Mouse (Mus musculus) cerebellum, adult 9-11 months (tissue): Measurements from ENCODE around the gene Nr3c2.

ENCODE experiments used
- DNase-seq: peaks from one replicate; pipeline ENCODE4 v3.0.0; 2022

Gene Nr3c2

GRCm38 (mm10) chr8:76899411-76900154, at the start of gene Nr3c2:
Gene Nr3c2, plus strand, starts transcription at chr8:76899442.
- peak; percentile 77 for DNase-seq

GRCm38 (mm10) chr8:76858534-76858933, 40.7 kb upstream of the Nr3c2 start:
- DNase-seq = no peak

- no peak for DNase-seq
Measured at GRCm38 (mm10) chr8:76859709-76860108, 39.5 kb upstream of the Nr3c2 start.

GRCm38 (mm10) chr8:76863066-76863465, 36.2 kb upstream of the Nr3c2 start:
- DNase-seq = no peak

- DNase-seq = no peak
Measured at GRCm38 (mm10) chr8:76876809-76877208, 22.4 kb upstream of the Nr3c2 start.

GRCm38 (mm10) chr8:76897050-76897449, 2.2 kb upstream of the Nr3c2 start:
- DNase-seq = no peak

GRCm38 (mm10) chr8:76898721-76899410, 376 bp upstream of the Nr3c2 start:
- DNase-seq = peak; percentile 86

- DNase-seq = peak; percentile 70
Measured at GRCm38 (mm10) chr8:76900155-76901141, 1.2 kb downstream of the Nr3c2 start.

- peak; percentile 98 for DNase-seq
Measured at GRCm38 (mm10) chr8:76901430-76902204, 2.4 kb downstream of the Nr3c2 start.

- no peak for DNase-seq
Measured at GRCm38 (mm10) chr8:76902205-76903078, 3.2 kb downstream of the Nr3c2 start.

GRCm38 (mm10) chr8:76911206-76911605, 12.0 kb downstream of the Nr3c2 start:
- DNase-seq = no peak

- no peak for DNase-seq
Measured at GRCm38 (mm10) chr8:76912678-76913077, 13.4 kb downstream of the Nr3c2 start.

- no peak for DNase-seq
Measured at GRCm38 (mm10) chr8:76913207-76913606, 14.0 kb downstream of the Nr3c2 start.

GRCm38 (mm10) chr8:76915260-76915659, 16.0 kb downstream of the Nr3c2 start:
- DNase-seq = no peak

GRCm38 (mm10) chr8:76919546-76919945, 20.3 kb downstream of the Nr3c2 start:
- DNase-seq = no peak

- no peak for DNase-seq
Measured at GRCm38 (mm10) chr8:76924150-76924549, 24.9 kb downstream of the Nr3c2 start.

- DNase-seq = no peak
Measured at GRCm38 (mm10) chr8:76928326-76928725, 29.1 kb downstream of the Nr3c2 start.

- no peak for DNase-seq
Measured at GRCm38 (mm10) chr8:76928808-76929207, 29.6 kb downstream of the Nr3c2 start.

GRCm38 (mm10) chr8:76965046-76965445, 65.8 kb downstream of the Nr3c2 start:
- no peak for DNase-seq

- DNase-seq = peak; percentile 13
Measured at GRCm38 (mm10) chr8:76971187-76971586, 71.9 kb downstream of the Nr3c2 start.

GRCm38 (mm10) chr8:76971761-76972404, 72.6 kb downstream of the Nr3c2 start:
- DNase-seq = peak; percentile 32
